Mouse (Mus musculus) midbrain, embryonic 13.5 days (tissue): Measurements from ENCODE around the gene Tmf1. TPM values are rescaled to one million over a fixed set of nuclear protein-coding genes. Genes with fewer than 3 reads are reported as not detected.

Experiments
- ATAC-seq: fragments of 200-750 bp; cut with Nextera tagmentation; 2 replicates; pipeline ENCODE4 v1.8.0; 2017; ENCODE audit warnings: mild to moderate bottlenecking, moderate TSS enrichment, moderate library complexity
- H3K27ac ChIP-seq: fragments of 300-500 bp; sonication (generic); 2 replicates; pipeline ENCODE4 v1.5.1; 2015; ENCODE audit warnings: inconsistent platforms, mild to moderate bottlenecking, moderate library complexity
- H3K27me3 ChIP-seq: fragments of 300-500 bp; sonication (generic); 2 replicates; pipeline ENCODE4 v1.6.1; 2015; ENCODE audit warnings: mild to moderate bottlenecking, inconsistent platforms
- H3K36me3 ChIP-seq: fragments of 300-500 bp; sonication (generic); 2 replicates; pipeline ENCODE4 v1.6.1; 2015; ENCODE audit warnings: mild to moderate bottlenecking, inconsistent platforms
- H3K4me1 ChIP-seq: fragments of 300-500 bp; sonication (generic); replicated peaks from 2 replicates; pipeline ENCODE4 v1.6.1; 2015; ENCODE audit warnings: inconsistent platforms
- H3K4me2 ChIP-seq: fragments of 300-500 bp; sonication (generic); replicated peaks from 2 replicates; pipeline ENCODE4 v1.6.1; 2015; ENCODE audit warnings: moderate library complexity, mild to moderate bottlenecking, inconsistent platforms
- H3K4me3 ChIP-seq: fragments of 300-500 bp; sonication (generic); replicated peaks from 2 replicates; pipeline ENCODE4 v1.5.1; 2015; ENCODE audit warnings: mild to moderate bottlenecking, inconsistent platforms
- H3K9ac ChIP-seq: fragments of 300-500 bp; sonication (generic); replicated peaks from 2 replicates; pipeline ENCODE4 v1.6.1; 2015; ENCODE audit warnings: mild to moderate bottlenecking, inconsistent platforms
- H3K9me3 ChIP-seq: fragments of 300-500 bp; sonication (generic); 2 replicates; pipeline ENCODE4 v1.6.1; 2016; ENCODE audit warnings: mild to moderate bottlenecking, inconsistent platforms
- WGBS: fragments of 180-500 bp; shearing (Covaris S2); methylation state at CpG from one replicate; pipeline ENCODE4 v1.1.7; 2015; 5-methylcytosine and 5-hydroxymethylcytosine counted together
- polyA plus RNA-seq: library from polyadenylated mRNA; unstranded; fragments of >200 nt; fragmentation: Nextera tagmentation; extraction: Ambion mirVana; gene quantifications from 2 replicates; pipeline ENCODE4 v1.2.1, GENCODE M21; 2015

Gene Tmf1
- polyA plus RNA-seq, result 37.7 and 45.0 TPM in 2 replicates

DNA sequence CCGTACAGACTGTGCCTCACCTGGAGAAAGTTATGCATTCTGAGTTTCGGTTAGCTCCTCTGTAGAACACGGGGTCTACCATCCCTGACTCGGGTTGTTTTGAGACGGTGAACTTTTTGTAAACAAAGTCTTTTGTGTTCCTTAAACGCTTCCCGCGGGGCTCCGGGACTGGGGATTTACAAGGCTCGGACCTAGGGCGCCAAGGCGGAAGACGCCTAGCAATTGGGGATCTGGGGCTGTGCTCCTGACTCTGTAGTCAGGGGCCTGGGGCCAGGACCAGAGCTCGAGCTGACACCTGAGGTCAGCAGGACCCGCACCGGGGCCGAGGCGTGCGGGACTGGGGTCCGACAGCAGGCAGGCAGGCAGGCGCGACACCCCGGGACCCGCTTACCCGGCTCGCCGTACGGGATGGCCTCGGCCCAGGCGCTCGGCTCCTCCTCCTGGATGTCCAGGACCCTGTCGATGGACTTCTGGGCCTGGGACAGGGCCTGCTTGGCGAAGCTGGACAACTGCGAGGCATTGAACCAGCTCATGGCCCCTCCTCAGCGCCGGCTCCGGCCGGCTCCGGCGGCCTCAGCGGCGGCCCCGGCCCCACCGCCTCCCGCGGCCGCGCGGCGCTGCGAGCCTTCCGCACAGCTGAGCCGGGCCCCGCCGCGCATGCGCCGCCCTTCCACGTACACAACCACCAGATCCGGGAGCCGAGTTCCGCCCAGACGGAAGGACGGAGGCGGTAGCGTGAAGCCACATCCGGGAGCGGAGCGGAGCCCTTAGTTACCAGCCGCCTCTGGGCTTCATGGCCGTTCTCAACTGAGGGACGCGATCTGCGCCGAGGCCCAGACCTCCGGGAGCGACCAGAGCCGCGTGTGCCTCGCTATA, at the start of gene Tmf1:
Tmf1 (minus strand) TSS at position 632 of the 876 bp plus-strand sequence.
- peak within 1 kb of the TSS; percentile 80 for H3K4me2 ChIP-seq
- H3K9ac ChIP-seq, result peak within 1 kb of the TSS; percentile 94
- H3K27ac ChIP-seq, result peak within 1 kb of the TSS; percentile 91
- peak; percentile 98 for ATAC-seq
- under 1% methylated on average over 78 of the region's 80 CpGs for WGBS
- H3K4me1 ChIP-seq, result peaks cover 31% of the 10 kb centered on the region
- H3K27me3 ChIP-seq, result no peaks in the 10 kb centered on the region
- peaks cover 15% of the 10 kb centered on the region for H3K36me3 ChIP-seq
- peak within 1 kb of the TSS; percentile 77 for H3K4me3 ChIP-seq
- H3K9me3 ChIP-seq, result no peaks in the 10 kb centered on the region

DNA sequence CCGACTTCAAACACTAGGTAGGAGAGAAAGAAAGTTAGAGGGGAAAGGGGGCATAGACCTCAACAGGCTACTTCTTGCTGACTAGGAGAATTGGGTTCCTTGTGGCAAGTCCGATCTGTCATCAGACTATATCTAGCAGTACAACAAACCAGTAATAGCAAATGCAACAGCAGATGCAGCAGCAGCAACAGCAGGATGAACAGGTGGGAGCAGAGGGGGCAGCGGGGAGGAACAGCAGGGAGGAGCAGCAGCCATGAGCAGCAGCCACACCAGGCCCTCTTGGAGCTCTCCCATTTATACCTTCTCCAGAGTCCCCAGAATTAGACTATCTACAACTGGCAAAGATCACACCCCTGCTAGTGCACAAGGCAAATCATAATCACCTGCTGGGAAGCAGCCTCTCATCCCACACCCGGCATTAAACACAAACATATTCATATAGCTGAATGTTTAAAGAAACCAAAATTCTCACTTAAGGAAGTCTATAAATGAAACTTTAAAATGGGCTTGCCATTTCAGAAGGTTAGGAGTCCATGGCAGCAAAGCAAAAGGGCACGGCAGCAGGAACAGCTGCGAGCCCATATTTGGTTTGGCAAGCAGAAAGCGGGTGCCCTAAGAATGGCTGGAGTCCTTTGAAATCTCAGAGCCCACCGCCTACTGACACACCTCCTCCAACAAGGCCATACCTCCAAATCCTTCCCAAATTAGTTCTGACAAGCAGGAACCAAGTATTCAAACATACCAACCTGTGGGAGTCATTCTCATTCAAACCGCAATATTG, 48.3 kb upstream of the Tmf1 start:
- no peak overlapping the region for H3K4me3 ChIP-seq
- H3K27ac ChIP-seq, result no peak overlapping the region
- no peak overlapping the region for H3K4me2 ChIP-seq
- H3K36me3 ChIP-seq, result peaks cover 31% of the 10 kb centered on the region
- no peak for ATAC-seq
- 95% methylated on average over 9 of the region's 9 CpGs for WGBS
- peaks cover 5% of the 10 kb centered on the region for H3K4me1 ChIP-seq
- no peak overlapping the region for H3K9ac ChIP-seq
- H3K9me3 ChIP-seq, result no peaks in the 10 kb centered on the region
- no peaks in the 10 kb centered on the region for H3K27me3 ChIP-seq

DNA sequence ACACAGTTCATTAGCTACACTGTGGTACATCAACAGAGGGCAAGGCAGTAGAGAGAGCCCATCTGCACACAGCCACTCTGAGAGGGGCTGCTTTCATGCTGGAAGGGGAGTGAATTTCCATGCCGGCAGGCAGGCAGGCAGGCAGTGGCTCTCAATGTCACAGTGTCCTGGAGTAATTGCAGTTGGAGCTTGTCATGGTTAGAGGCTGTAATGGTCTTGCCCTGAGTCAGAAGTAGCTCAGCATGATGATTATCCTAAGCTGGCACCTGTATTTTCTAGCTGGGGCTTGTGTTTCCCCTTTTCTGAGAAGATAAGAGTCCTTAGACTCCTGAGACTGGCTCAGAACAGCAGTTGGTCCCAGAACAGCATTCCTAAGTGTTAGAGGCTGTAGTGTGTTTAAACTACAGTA, 47.2 kb upstream of the Tmf1 start:
- H3K4me3 ChIP-seq, result no peak overlapping the region
- H3K9ac ChIP-seq, result no peak overlapping the region
- H3K4me2 ChIP-seq, result no peak overlapping the region
- H3K27me3 ChIP-seq, result no peaks in the 10 kb centered on the region
- H3K4me1 ChIP-seq, result peaks cover 14% of the 10 kb centered on the region
- peak overlapping the region; percentile 49 for H3K27ac ChIP-seq
- no peaks in the 10 kb centered on the region for H3K9me3 ChIP-seq
- WGBS, result 30% methylated on average over 1 of the region's 1 CpGs
- H3K36me3 ChIP-seq, result peaks cover 21% of the 10 kb centered on the region
- peak; percentile 45; the same call in 1 of the 2 replicates for ATAC-seq

DNA sequence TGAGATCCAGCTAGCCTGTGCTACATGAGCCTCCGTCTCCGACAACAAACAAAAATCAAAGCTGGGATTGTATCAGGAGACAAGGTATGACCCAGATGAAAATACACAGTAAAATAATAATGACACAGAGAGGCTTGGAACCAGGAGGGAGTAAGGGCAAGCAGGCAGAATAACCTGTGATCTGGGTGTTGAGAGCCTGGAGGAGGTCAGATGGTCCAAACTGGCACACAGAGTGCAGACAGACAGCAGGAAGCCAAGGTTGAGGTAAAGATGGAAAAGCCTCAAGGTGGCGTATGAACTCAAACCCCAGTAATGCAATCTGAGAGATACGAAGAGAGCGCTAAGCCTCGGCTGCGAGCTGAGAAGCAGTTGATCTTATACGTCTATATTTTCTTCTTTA, 45.6 kb upstream of the Tmf1 start:
- no peak overlapping the region for H3K9ac ChIP-seq
- no peak overlapping the region for H3K4me2 ChIP-seq
- no peaks in the 10 kb centered on the region for H3K9me3 ChIP-seq
- ATAC-seq, result no peak
- H3K27me3 ChIP-seq, result no peaks in the 10 kb centered on the region
- no peak overlapping the region for H3K27ac ChIP-seq
- 95% methylated on average over 8 of the region's 8 CpGs for WGBS
- H3K4me3 ChIP-seq, result no peak overlapping the region
- peaks cover 14% of the 10 kb centered on the region for H3K4me1 ChIP-seq
- H3K36me3 ChIP-seq, result peaks cover 8% of the 10 kb centered on the region

DNA sequence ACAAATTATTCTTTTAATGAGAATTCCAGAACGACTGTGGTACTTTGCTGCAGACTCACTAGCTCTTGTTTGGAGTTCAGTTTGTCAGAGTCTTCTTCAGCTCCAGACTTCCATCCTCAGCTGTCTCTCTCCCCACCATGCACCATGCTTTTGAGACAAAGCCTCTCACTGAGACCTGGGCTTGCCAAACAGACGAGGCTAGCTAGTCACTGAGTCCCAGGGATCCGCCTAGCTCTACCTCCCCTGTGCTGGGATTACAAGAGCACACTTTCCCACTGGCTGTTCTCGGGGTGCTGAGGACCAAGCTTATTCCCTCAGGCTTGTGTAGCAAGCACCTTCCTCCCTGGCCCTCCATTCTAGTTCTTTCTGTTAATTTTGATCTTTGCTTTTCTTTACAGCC, 44.6 kb upstream of the Tmf1 start:
- no peak overlapping the region for H3K4me2 ChIP-seq
- no peak overlapping the region for H3K4me3 ChIP-seq
- H3K4me1 ChIP-seq, result peaks cover 14% of the 10 kb centered on the region
- H3K27me3 ChIP-seq, result no peaks in the 10 kb centered on the region
- H3K36me3 ChIP-seq, result peaks cover 10% of the 10 kb centered on the region
- H3K9ac ChIP-seq, result no peak overlapping the region
- no peak overlapping the region for H3K27ac ChIP-seq
- WGBS, result 68% methylated on average over 4 of the region's 4 CpGs
- no peaks in the 10 kb centered on the region for H3K9me3 ChIP-seq
- ATAC-seq, result no peak

DNA sequence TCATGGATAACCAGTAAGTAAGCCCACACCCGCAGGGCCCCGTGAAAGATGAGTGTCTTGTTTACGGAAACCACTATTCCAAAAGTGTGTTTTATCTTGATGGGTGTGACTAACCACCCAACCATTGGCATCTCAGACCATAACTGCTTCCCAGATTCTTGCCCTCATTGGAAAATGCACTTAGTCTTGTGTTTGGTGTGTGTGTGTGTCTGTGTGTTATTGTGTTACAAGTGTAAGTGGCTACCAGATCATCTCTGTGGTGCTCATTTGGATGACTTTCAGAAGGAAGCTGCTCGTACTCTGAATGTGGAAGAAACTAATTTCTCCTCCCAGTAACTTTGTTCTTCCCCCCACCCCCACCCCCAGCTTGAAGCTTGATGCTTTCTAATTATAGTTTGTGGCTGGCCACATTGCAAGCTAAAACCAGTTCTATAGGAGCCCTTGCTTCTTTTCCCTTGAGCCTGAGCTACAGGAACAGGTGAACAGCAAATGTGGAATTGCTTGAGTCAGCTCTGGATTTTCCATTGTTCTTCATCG, 44.1 kb upstream of the Tmf1 start:
- H3K36me3 ChIP-seq, result peaks cover 10% of the 10 kb centered on the region
- H3K4me3 ChIP-seq, result no peak overlapping the region
- no peaks in the 10 kb centered on the region for H3K9me3 ChIP-seq
- H3K4me2 ChIP-seq, result no peak overlapping the region
- ATAC-seq, result no peak
- H3K9ac ChIP-seq, result no peak overlapping the region
- peaks cover 14% of the 10 kb centered on the region for H3K4me1 ChIP-seq
- H3K27me3 ChIP-seq, result no peaks in the 10 kb centered on the region
- 90% methylated on average over 5 of the region's 5 CpGs for WGBS
- H3K27ac ChIP-seq, result no peak overlapping the region

DNA sequence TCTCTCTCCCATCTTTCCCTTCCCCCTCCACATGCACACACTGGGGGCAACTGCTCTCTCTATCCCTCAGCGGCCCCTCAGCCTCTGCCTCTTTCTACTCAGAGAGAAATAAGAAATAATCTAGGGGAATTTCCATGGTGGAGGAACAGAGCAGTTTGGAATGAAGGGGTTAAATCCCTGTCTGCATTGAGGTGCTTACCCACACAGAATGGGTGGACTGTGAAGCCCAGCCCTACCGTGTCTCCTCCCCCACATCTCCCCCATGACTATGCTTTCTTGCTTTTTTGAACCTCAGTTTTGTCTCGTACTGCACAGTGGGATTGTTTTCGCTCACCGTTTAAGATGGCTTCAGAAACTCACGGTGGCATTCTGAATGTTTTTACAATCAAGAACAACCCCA, 43.4 kb upstream of the Tmf1 start:
- H3K27ac ChIP-seq, result no peak overlapping the region
- H3K9me3 ChIP-seq, result no peaks in the 10 kb centered on the region
- no peak overlapping the region for H3K9ac ChIP-seq
- WGBS, result 48% methylated on average over 6 of the region's 6 CpGs
- H3K4me2 ChIP-seq, result no peak overlapping the region
- no peak for ATAC-seq
- peaks cover 8% of the 10 kb centered on the region for H3K36me3 ChIP-seq
- no peaks in the 10 kb centered on the region for H3K27me3 ChIP-seq
- H3K4me1 ChIP-seq, result peaks cover 14% of the 10 kb centered on the region
- no peak overlapping the region for H3K4me3 ChIP-seq

DNA sequence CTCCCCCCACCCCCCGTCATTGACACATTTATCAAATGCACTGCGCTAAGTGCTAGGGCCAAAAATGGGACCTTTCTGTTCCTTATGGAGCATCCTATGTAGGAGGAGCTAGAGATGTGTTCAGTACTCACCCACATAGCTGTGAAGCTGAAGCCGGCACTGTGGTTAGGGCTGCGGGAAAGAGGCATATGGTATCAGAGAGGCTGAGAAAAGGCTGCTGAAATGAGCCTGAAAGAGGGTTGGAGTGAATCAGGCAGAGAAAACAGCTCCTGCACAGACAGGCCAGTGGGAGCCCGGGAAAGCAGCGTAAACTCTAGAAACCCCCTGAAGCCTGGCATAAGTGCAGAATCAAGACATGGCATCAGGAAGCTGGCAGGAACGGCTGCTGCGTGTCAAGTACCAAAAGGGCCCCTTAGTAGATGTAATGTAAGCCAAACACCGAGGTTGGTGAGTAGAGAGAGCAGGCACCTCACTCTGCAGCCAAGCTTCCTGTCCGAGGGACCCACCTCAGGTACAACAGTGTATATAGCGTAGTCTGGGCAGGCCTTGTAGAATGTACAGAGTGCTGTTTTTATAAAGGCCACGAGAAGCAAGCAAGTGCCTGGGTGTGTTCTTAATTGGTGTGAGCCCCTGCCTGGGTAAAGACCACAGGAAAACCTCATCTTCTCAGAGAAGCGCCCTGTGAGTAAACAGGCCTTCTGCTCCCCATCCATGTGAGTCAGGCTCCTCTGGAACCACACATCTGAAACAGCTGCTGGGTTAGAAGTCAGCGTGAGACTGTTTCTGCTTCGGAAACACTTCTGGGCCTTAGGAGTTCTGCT, 42.5 kb upstream of the Tmf1 start:
- WGBS, result 75% methylated on average over 15 of the region's 15 CpGs
- Histone ChIP-seq H3K4me2 (no peak overlapping the region), H3K4me1 (peaks cover 14% of the 10 kb centered on the region), H3K36me3 (peaks cover 3% of the 10 kb centered on the region; the same call in 1 of the 2 replicates), H3K9me3 (no peaks in the 10 kb centered on the region), H3K4me3 (no peak overlapping the region), H3K9ac (no peak overlapping the region), H3K27me3 (no peaks in the 10 kb centered on the region), H3K27ac (no peak overlapping the region)
- ATAC-seq, result no peak

DNA sequence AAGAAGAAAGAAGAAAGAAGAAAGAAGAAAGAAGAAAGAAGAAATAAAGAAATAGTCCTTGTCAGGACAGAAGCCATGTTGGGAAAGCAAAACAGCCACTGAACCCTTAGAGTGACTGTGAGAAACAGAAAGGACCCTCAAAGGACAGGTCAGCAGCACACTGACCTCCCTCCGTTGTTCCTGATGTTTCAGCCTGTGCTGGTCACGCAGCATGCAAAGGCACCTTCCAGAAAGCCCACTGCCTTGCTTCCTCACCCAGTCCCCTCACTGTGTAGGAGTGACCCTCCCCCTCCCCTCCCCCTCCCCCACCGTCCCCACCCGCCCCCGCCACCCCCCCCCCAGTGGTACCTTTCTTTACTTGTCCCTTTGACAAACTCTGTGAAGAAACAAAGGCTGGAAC, 41.8 kb upstream of the Tmf1 start:
- Histone ChIP-seq H3K9ac (no peak overlapping the region), H3K4me1 (peaks cover 11% of the 10 kb centered on the region), H3K9me3 (no peaks in the 10 kb centered on the region), H3K27ac (no peak overlapping the region), H3K4me3 (no peak overlapping the region), H3K27me3 (no peaks in the 10 kb centered on the region), H3K4me2 (no peak overlapping the region), H3K36me3 (peaks cover 3% of the 10 kb centered on the region; the same call in 1 of the 2 replicates)
- ATAC-seq, result no peak
- WGBS, result 62% methylated on average over 3 of the region's 5 CpGs

DNA sequence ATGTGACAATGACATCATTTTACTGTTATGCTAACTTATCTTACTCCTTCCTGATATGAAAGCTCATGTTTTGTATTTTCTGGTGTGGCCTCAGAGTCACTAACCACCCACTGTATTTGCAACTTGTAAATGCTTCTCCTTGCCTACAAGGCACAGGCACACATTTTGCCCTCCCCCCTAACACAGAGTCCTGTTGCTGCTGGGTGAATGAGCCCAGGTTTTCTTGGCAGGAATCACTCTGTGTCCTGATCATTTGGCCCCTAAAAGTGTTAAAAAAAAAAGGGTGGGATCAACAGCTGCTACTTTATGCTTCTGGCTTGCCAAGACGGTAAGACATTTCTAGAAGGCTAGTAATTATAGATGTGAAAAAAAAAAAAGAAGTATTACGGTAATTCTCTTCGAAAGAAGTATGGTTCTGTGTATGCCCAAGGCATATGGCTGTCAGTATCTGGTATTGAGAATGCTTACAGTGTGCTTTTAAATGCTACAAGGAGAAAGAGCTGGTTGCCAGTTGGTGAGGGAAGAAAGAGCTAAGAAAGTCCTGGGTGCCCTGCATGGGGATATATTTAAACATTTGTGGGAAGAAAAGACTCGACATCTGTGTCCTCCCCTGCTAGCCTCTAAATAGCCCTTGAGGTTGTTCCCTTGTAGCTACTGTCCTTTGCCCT, 37.4 kb upstream of the Tmf1 start:
- Histone ChIP-seq H3K4me1 (peaks cover 21% of the 10 kb centered on the region), H3K4me3 (no peak overlapping the region), H3K27ac (no peak overlapping the region), H3K9ac (no peak overlapping the region), H3K27me3 (no peaks in the 10 kb centered on the region), H3K36me3 (peaks cover 14% of the 10 kb centered on the region; the same call in 1 of the 2 replicates), H3K9me3 (no peaks in the 10 kb centered on the region), H3K4me2 (no peak overlapping the region)
- ATAC-seq, result no peak
- WGBS, result 92% methylated on average over 4 of the region's 4 CpGs

DNA sequence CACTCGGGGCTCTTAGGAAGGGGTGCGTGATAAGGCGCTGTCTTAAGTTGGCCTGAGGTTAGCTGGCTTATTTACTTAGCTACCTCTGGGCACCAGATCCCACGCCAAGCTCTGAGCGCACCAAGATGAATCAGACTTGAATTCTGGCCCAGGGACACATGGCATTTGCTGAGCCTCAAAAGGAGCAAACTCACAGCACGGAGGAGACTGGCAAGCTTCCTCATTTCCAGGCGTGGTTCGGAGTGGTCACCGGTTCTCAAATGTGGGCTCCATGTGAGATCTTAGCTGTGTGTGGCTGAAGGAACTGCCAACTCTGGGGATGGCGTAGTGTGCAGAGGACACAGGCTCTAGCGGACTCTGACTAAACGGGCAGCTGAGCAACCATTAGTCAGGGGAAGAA, 33.1 kb upstream of the Tmf1 start:
- ATAC-seq, result no peak
- Histone ChIP-seq H3K9ac (0 out of 2 replicates have a peak overlapping the region, but pooled peaks have one; percentile 80), H3K9me3 (no peaks in the 10 kb centered on the region), H3K36me3 (peaks cover 11% of the 10 kb centered on the region; the same call in 1 of the 2 replicates), H3K4me3 (peak overlapping the region; percentile 79), H3K4me2 (peak overlapping the region; percentile 83), H3K27me3 (no peaks in the 10 kb centered on the region), H3K27ac (no peak overlapping the region), H3K4me1 (peaks cover 27% of the 10 kb centered on the region)
- whole genome bisulfite sequencing, result 77% methylated on average over 12 of the region's 12 CpGs
